Mouse (Mus musculus) thymus, adult 2 months (tissue): ENCODE measurements around the gene Fosl1. TPM values are rescaled to one million over a fixed set of nuclear protein-coding genes. Genes with fewer than 3 reads are reported as not detected.

Experiments used
- DNase-seq: peaks from one replicate; pipeline ENCODE4 v3.0.0; 2021
- H3K27ac ChIP-seq: fragments of 200-500 bp; 2 replicates; pipeline ENCODE4 v1.5.1; 2012; ENCODE audit warnings: low read length, control low read depth; ENCODE audit not compliant: control insufficient read depth, insufficient read depth
- H3K27me3 ChIP-seq: fragments of 200-500 bp; 2 replicates; pipeline ENCODE4 v1.6.1; 2012; ENCODE audit warnings: mild to moderate bottlenecking, low read length, moderate library complexity, mixed read lengths; ENCODE audit not compliant: control insufficient read depth, insufficient read depth
- H3K36me3 ChIP-seq: fragments of 200-500 bp; 2 replicates; pipeline ENCODE4 v1.6.1; 2012; ENCODE audit warnings: mild to moderate bottlenecking, low read length, moderate library complexity; ENCODE audit not compliant: control insufficient read depth, insufficient read depth
- H3K4me1 ChIP-seq: fragments of 200-500 bp; replicated peaks from 2 replicates; pipeline ENCODE4 v1.6.1; 2012; ENCODE audit warnings: low read length; ENCODE audit not compliant: control insufficient read depth, insufficient read depth
- H3K4me3 ChIP-seq: fragments of 200-500 bp; 2 replicates; pipeline ENCODE4 v1.5.1; 2012; ENCODE audit warnings: mild to moderate bottlenecking, low read length, control low read depth, moderate library complexity; ENCODE audit not compliant: control insufficient read depth, insufficient read depth
- CTCF ChIP-seq: fragments of 200-500 bp; IDR thresholded peaks from 2 replicates; pipeline ENCODE4 v1.5.1; 2012; ENCODE audit warnings: mild to moderate bottlenecking, control low read depth, low read length, moderate library complexity, borderline replicate concordance; ENCODE audit not compliant: control insufficient read depth, poor library complexity, insufficient read depth; ENCODE audit errors: extremely low read depth
- POLR2A ChIP-seq: fragments of 200-500 bp; IDR thresholded peaks from 2 replicates; pipeline ENCODE4 v1.6.1; 2012; ENCODE audit warnings: mild to moderate bottlenecking, low read length, control low read depth, moderate library complexity; ENCODE audit not compliant: control insufficient read depth, poor library complexity, insufficient read depth; ENCODE audit errors: extremely low read depth
- WGBS: fragments of 180-500 bp; shearing (Covaris S2); methylation state at CpG from one replicate; pipeline ENCODE4 v1.1.7; 2018; 5-methylcytosine and 5-hydroxymethylcytosine counted together
- polyA plus RNA-seq: library from polyadenylated mRNA; depleted of rRNA; stranded (reverse); fragments of >200 nt; gene quantifications from 2 replicates; pipeline ENCODE4 v1.2.3, GENCODE M21; 2012

The Fosl1 gene
- polyA plus RNA-seq, 1 experiment = 0.16 TPM

- no peak for TF ChIP-seq POLR2A
- TF ChIP-seq CTCF = no peak
- Histone ChIP-seq H3K36me3 (peaks cover 5% of the 10 kb centered on the region), H3K4me1 (peaks cover 15% of the 10 kb centered on the region), H3K27ac (peak overlapping the region; percentile 23; the same call in 1 of the 2 replicates), H3K27me3 (no peaks in the 10 kb centered on the region), H3K4me3 (no peak overlapping the region)
- DNase-seq = no peak
- WGBS = 51% methylated on average over 6 of the region's 6 CpGs
Observed at GRCm38 (mm10) chr19:5466916-5467500, 19.7 kb downstream of the Fosl1 start.

GRCm38 (mm10) chr19:5468374-5468773 lies 21.0 kb downstream of the Fosl1 start, which contains the start of gene Ctsw:
TSS of gene Ctsw (minus strand) at chr19:5468507.
- Histone ChIP-seq H3K4me3 (0 out of 2 replicates have a peak within 1 kb of the TSS, but pooled peaks have one; percentile 1), H3K27me3 (no peaks in the 10 kb centered on the region), H3K36me3 (peaks cover 5% of the 10 kb centered on the region), H3K4me1 (peaks cover 15% of the 10 kb centered on the region), H3K27ac (peak within 1 kb of the TSS; percentile 7)
- TF ChIP-seq POLR2A = 0 out of 2 replicates have a peak, but pooled peaks have one; percentile 22
- TF ChIP-seq CTCF = no peak
- DNase-seq = peak; percentile 72
- WGBS = 9% methylated on average over 5 of the region's 5 CpGs

- Histone ChIP-seq H3K27me3 (peaks cover 5% of the 10 kb centered on the region), H3K36me3 (no peaks in the 10 kb centered on the region)
Observed at GRCm38 (mm10) chr19:5471846-5472245, 24.5 kb downstream of the Fosl1 start.

GRCm38 (mm10) chr19:5472857-5473256 lies 25.5 kb downstream of the Fosl1 start:
- TF ChIP-seq POLR2A = no peak
- TF ChIP-seq CTCF = no peak
- no peaks in the 10 kb centered on the region for H3K36me3 ChIP-seq
- peaks cover 5% of the 10 kb centered on the region for H3K27me3 ChIP-seq
- WGBS = 84% methylated on average over 3 of the region's 3 CpGs
- no peak for DNase-seq
- no peak overlapping the region for H3K4me3 ChIP-seq
- no peak overlapping the region for H3K27ac ChIP-seq
- H3K4me1 ChIP-seq = peaks cover 23% of the 10 kb centered on the region

More at GRCm38 (mm10) chr19:5471846-5472245, 24.5 kb downstream of the Fosl1 start:
- WGBS = 81% methylated on average over 5 of the region's 5 CpGs
- Histone ChIP-seq H3K4me3 (no peak overlapping the region), H3K27ac (no peak overlapping the region), H3K4me1 (peaks cover 24% of the 10 kb centered on the region)
- no peak for TF ChIP-seq POLR2A
- no peak for TF ChIP-seq CTCF
- DNase-seq = no peak

GRCm38 (mm10) chr19:5473720-5474119 lies 26.4 kb downstream of the Fosl1 start, which contains the start of gene Efemp2:
TSS of gene Efemp2 (plus strand) at chr19:5473954.
- peak; percentile 58 for DNase-seq
- Histone ChIP-seq H3K36me3 (no peaks in the 10 kb centered on the region), H3K4me3 (peak within 1 kb of the TSS; percentile 46), H3K27me3 (peaks cover 5% of the 10 kb centered on the region), H3K27ac (no peak within 1 kb of the TSS), H3K4me1 (peaks cover 14% of the 10 kb centered on the region)
- WGBS = 31% methylated on average over 22 of the region's 22 CpGs
- TF ChIP-seq POLR2A (no peak), CTCF (no peak)

GRCm38 (mm10) chr19:5474281-5475068 lies 27.1 kb downstream of the Fosl1 start:
- DNase-seq = no peak
- Histone ChIP-seq H3K4me3 (peak overlapping the region; percentile 45), H3K27me3 (peaks cover 5% of the 10 kb centered on the region), H3K27ac (no peak overlapping the region), H3K36me3 (no peaks in the 10 kb centered on the region), H3K4me1 (peaks cover 11% of the 10 kb centered on the region)
- no peak for TF ChIP-seq CTCF
- TF ChIP-seq POLR2A = no peak
- 6% methylated on average over 53 of the region's 68 CpGs for WGBS
